Mouse (Mus musculus) G1E (cell line): ENCODE measurements around the gene Gramd1c.

ENCODE experiments used
- CTCF ChIP-seq: IDR thresholded peaks from 2 replicates; pipeline ENCODE4 v1.5.1; 2012; ENCODE audit warnings: low read depth, low read length, inconsistent platforms, mixed read lengths
- GATA1 ChIP-seq: IDR thresholded peaks from 2 replicates; pipeline ENCODE4 v1.6.1; 2012; ENCODE audit warnings: borderline replicate concordance, low read length, inconsistent platforms, mixed read lengths
- GATA2 ChIP-seq: IDR thresholded peaks from 2 replicates; pipeline ENCODE4 v1.6.1; 2012; ENCODE audit warnings: low read depth, low read length, inconsistent platforms, borderline replicate concordance

GRCm38 (mm10) chr16:44052390-44052789 lies 10.8 kb downstream of the Gramd1c start:
- TF ChIP-seq CTCF (no peak), GATA2 (no peak), GATA1 (no peak)
